Mouse (Mus musculus): ENCODE data around the gene Ythdf2.

DNA sequence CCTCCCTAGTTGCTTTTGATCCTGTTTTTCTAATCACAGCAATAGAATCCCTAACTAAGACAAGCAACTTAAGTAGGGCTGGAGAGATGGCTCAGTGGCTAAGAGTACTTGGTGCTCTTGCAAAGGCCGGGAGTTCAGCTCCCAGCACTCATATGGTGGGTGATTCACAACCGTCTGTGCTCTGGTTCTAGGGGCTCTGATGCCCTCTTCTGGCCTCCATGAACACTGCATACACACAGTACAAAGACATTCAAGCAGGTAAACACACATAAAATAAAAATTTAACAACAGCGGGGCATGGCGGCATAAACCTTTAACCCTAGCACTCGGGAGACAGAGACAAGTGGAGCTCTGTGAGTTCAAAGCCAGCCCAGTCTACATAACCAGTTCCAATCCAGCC, 65.9 kb downstream of the Ythdf2 start:
- TF ChIP-seq CTCF (IDR thresholded peaks at IDR 0.05; ENCODE audit: low read depth, low read length) = no peak
- TF ChIP-seq GATA1 (IDR thresholded peaks at IDR 0.05; ENCODE audit: borderline replicate concordance, low read length) = no peak
- TF ChIP-seq TAL1 (conservative IDR thresholded peaks at IDR 0.05; ENCODE audit: low read depth, low read length) = no peak
